Mouse (Mus musculus) fat pad, adult 2 months (tissue): ENCODE measurements around the gene Hoxa10.

Experiments
- DNase-seq: peaks from one replicate; pipeline ENCODE4 v3.0.0-alpha.2; 2011; ENCODE audit warnings: low read depth, low spot score; ENCODE audit errors: extremely low read depth

Hoxa10 gene

GRCm38 (mm10) chr6:52240389-52241000, at the start of gene Hoxa10:
Hoxa10 (minus strand) TSS chr6:52240854.
- no peak for DNase-seq

GRCm38 (mm10) chr6:52290186-52290585, 49.5 kb upstream of the Hoxa10 start:
- DNase-seq, result no peak

- no peak for DNase-seq
Observed at GRCm38 (mm10) chr6:52283896-52284295, 43.2 kb upstream of the Hoxa10 start.

- no peak for DNase-seq
Observed at GRCm38 (mm10) chr6:52281084-52281483, 40.4 kb upstream of the Hoxa10 start.

GRCm38 (mm10) chr6:52276920-52277319, 36.3 kb upstream of the Hoxa10 start:
- no peak for DNase-seq

- DNase-seq, result no peak
Observed at GRCm38 (mm10) chr6:52276382-52276781, 35.7 kb upstream of the Hoxa10 start.

GRCm38 (mm10) chr6:52275563-52276280, 35.1 kb upstream of the Hoxa10 start:
- DNase-seq, result no peak

GRCm38 (mm10) chr6:52274576-52274975, 33.9 kb upstream of the Hoxa10 start:
- no peak for DNase-seq

- no peak for DNase-seq
Observed at GRCm38 (mm10) chr6:52273656-52274280, 33.1 kb upstream of the Hoxa10 start.

- no peak for DNase-seq
Observed at GRCm38 (mm10) chr6:52272766-52273655, 32.4 kb upstream of the Hoxa10 start.

- no peak for DNase-seq
Observed at GRCm38 (mm10) chr6:52270494-52271480, 30.1 kb upstream of the Hoxa10 start.

- DNase-seq, result no peak
Observed at GRCm38 (mm10) chr6:52268756-52269155, 28.1 kb upstream of the Hoxa10 start.

GRCm38 (mm10) chr6:52268341-52268740, 27.7 kb upstream of the Hoxa10 start:
- no peak for DNase-seq

- no peak for DNase-seq
Observed at GRCm38 (mm10) chr6:52267691-52268090, 27.0 kb upstream of the Hoxa10 start.

GRCm38 (mm10) chr6:52267221-52267620, 26.6 kb upstream of the Hoxa10 start:
- DNase-seq, result no peak

- DNase-seq, result no peak
Observed at GRCm38 (mm10) chr6:52266666-52266985, 26.0 kb upstream of the Hoxa10 start.

- DNase-seq, result no peak
Observed at GRCm38 (mm10) chr6:52265913-52266665, 25.4 kb upstream of the Hoxa10 start.

- DNase-seq, result no peak
Observed at GRCm38 (mm10) chr6:52265306-52265912, 24.8 kb upstream of the Hoxa10 start.
